Mouse (Mus musculus) cerebellum, adult 18-20 months (tissue): ENCODE data around the gene Gmds.

Experiments
- DNase-seq, 2 experiments: peaks; one replicate each; pipeline ENCODE4 v3.0.0; 2021

The Gmds gene

DNA sequence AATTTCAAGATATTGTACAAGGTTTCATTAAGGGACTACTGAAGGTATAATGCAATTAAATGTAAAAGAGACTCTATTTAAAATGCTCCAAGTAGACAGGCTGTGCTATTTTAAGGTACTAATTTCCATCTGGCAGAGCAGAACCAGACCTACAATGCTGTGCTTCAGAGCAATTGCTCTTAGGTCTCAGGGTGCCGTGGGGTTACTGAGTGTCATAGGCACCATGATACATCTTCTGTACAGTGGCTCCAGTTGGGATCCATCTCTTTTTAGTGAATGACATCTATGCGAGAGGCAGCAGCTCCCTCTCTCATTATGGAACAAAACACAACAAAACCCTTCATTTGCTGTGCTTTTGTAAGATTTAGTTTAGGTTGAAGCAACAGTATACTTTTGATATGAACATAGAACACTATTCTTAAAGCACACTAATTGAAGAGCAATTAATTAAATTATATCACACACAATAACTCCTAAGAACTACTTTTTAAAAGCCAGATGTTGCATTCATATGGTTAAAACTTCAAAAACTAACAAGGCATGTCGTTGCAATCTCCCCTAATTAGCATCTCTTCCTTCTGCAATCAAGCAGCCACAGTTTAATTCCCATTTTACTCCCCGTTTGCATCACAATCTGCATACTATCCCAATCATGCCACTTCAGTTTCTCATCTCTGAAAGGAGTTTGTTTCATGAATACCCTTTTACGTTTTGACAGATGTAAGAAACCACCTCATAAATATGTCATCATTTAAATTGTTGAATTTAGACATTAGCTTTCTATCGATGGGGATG, 317.9 kb downstream of the Gmds start:
- no peak for DNase-seq

GRCm38 (mm10) chr13:32019256-32019620, 319.3 kb downstream of the Gmds start:
- no peak for DNase-seq

DNA sequence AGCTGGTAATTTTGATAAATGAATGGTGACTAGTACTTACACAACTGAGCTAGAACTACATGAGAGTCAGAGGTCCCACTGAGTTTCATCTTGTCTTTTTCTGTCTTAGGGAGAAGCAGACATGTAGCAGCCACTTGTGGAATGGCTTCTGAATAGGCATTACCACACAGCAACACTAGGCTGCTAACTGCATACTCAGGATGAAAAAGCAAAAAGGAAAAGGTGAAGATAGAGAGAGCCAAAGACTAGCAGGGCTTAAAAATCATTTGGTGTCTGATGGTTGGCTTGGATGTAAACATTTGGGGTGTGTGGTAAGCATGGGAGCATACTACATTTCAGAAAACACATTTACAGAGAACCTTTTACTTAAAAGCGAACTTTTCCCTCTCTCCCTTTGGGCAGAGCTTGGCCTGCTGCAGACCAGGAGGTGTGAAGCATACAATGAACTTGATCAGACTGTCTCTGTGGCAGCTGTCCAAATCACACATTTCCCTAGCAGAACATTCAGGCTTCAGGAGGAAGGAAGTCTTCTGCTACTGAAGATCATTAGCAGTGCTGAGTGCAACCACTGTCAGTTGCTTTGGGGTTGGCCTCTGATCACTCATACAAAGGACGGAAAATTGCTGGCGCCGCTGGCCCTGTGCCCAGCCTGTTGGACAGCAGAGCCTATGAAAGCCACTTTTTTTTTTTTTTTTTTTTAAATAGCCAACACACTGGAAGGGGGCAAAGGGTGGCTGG, 319.9 kb downstream of the Gmds start:
- peak; percentile 23 to 26 for DNase-seq

GRCm38 (mm10) chr13:32008802-32009201, 329.7 kb downstream of the Gmds start:
- DNase-seq: no peak

- DNase-seq: no peak
Observed at GRCm38 (mm10) chr13:32008116-32008641, 330.4 kb downstream of the Gmds start.

GRCm38 (mm10) chr13:31993391-31993790, 345.1 kb downstream of the Gmds start:
- no peak for DNase-seq

DNA sequence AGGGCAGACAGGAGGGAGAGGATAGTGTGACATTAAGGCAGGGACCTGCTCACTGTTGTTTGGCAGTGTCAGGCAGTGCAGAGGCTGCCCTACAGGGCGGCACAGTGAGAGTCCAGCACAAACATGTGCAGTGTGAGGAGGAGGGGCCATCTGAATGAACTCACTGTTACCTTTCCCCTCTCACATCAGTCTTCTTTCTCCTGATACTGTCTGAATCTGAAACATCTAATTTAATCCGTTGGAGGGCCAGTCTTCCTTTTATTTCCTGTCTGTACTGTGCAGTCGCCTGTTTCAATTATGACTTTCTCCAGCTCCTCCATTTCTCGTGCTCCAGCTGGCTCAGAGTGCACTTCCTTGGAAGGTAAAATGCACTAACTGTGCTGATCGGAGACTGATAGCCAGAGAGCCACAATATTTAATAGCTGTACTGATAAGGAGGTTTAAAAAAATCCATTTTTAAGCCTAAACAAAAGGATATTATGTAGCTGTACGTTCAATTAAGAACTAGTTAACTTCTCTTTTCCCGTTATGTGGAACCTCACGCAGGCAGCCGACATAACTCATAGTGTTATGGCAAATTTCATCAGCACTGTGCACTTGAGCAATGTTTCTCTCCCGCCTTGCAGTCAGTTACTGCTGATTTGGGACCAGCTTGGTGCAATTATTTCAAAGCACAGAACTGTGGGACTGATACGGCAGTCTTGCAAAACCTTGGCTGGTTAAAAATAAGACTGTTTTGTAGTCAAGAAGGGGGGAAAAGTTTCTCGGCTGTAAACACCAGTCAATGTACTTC, 345.9 kb downstream of the Gmds start:
- no peak for DNase-seq

- no peak for DNase-seq
Observed at GRCm38 (mm10) chr13:31981198-31981597, 357.3 kb downstream of the Gmds start.

GRCm38 (mm10) chr13:31978126-31978525, 360.4 kb downstream of the Gmds start:
- peak; percentile 17 to 29 for DNase-seq

DNA sequence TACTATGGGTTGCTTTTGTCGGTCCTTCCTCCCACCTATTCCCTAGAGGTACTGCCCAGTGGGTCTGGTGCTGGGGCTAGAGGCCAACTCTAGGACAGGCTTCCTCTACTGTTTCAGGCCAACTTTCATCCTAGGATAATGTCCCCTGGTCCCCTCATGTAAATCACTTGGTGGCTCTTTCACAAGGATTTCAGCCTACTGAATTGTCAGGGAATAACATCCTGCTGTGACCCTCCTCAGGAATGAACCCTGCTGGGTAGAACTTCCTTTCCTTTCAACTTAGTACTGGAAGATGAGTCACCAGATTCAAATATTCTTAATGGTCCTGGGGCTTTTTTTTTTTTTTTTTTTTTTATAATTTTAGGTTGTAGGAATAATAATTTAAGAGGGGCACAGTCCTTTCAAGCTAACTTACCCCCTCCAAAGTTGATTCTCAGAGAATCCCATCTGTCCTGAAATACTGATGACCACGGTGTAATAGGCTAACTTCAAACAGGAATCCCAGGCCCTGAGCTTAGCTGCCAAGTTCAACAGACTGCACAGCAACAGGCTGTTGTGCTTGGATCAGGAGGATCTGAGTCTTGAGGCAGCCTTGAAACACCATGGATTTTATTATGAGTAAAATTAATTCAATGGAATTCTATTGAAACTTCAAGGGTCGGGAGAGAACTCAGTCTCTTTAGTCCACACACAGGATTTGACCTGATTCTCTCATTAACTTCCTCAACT, 363.6 kb downstream of the Gmds start:
- DNase-seq: no peak

DNA sequence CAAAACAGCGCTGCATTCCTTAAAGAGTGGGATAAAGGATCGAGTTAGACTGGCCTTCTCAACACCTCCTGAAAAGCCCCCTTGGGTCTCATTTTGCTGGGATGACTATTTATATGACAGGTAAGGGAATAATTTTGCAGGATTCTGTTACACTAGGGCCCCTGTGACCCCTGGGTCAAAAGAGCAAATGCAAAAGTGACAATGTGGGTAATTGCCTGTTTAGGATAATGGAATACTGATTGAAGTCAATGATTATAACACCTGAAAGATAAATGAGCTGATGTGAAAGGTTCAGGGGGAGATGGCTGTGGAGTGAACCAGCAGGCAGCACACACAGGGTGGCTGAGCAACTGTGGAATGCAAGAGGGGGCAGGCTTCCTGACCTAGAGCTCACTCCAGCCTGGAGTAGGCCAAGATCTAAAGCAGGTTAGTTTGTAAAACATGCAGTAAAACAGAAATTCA, 367.5 kb downstream of the Gmds start:
- DNase-seq: no peak

- no peak for DNase-seq
Observed at GRCm38 (mm10) chr13:31968272-31968671, 370.3 kb downstream of the Gmds start.

- no peak for DNase-seq
Observed at GRCm38 (mm10) chr13:31966931-31967532, 371.5 kb downstream of the Gmds start.

DNA sequence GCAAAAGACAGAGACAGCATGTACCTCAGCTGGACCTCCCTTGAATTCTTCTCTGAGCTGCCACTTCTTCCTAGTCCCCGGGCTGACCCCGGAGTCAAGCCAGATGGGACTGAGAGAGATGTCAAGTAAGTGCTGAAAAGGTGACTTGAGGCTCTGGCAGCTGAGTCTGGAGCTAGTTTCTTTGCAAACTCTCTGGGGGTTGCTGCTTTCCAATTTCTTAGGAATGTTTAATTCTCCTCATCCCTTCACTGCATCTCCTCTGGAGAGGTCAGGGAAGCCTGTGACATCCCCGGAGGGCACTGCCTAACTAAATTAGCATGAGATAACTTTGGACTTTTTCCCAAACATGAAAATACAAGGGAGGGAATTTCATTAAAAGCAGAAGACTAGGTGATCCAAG, 378.0 kb downstream of the Gmds start:
- DNase-seq: no peak

GRCm38 (mm10) chr13:31958346-31959335, 379.9 kb downstream of the Gmds start:
- DNase-seq: no peak

- DNase-seq: peak in 1 of 2 experiments; percentile 9
Observed at GRCm38 (mm10) chr13:31956584-31956983, 382.0 kb downstream of the Gmds start.

DNA sequence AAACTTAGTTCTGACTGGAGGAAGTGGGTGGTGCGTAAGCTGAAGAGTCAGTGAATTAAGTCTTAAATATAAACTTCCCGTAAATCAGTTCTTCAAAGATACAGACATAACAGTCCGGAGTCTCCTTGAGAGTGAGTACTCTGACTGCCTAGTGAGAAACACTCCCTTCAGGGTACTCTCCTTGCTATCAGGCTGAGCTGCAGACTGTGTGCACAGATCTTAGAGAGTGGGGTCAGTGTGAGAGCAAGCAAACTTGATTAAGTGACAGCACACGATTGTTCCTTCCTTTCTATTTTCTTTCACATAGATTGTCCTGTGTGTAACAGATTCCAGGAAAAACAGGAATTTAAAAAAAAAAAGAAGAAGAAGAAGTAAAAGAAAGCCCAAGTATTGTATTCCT, 382.4 kb downstream of the Gmds start:
- DNase-seq: no peak

- no peak for DNase-seq
Observed at GRCm38 (mm10) chr13:31955171-31955570, 383.4 kb downstream of the Gmds start.

DNA sequence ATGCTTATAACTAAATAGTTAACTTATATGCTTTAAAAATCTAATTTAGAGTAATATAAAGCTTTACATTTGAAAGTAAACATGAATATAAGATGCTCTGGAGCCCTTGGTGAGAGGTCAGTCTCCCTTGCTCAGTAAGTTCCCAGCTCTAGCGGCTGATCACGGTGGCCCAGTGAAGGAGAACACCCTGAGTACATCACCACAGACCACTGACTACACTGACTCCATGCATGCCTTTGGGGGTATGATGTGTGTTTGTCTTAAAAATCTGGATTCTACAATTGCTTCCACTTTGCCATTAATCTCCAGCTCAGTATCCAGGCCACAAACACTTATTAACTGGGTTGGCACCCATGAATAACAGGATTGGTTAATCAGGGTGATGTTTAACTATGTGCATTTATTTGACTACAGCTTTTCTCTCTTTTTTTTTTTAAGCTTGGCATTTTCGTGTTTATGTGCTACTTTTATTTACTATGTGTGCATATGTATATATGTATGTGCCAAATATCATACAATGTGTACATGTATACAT, 393.8 kb downstream of the Gmds start:
- no peak for DNase-seq

DNA sequence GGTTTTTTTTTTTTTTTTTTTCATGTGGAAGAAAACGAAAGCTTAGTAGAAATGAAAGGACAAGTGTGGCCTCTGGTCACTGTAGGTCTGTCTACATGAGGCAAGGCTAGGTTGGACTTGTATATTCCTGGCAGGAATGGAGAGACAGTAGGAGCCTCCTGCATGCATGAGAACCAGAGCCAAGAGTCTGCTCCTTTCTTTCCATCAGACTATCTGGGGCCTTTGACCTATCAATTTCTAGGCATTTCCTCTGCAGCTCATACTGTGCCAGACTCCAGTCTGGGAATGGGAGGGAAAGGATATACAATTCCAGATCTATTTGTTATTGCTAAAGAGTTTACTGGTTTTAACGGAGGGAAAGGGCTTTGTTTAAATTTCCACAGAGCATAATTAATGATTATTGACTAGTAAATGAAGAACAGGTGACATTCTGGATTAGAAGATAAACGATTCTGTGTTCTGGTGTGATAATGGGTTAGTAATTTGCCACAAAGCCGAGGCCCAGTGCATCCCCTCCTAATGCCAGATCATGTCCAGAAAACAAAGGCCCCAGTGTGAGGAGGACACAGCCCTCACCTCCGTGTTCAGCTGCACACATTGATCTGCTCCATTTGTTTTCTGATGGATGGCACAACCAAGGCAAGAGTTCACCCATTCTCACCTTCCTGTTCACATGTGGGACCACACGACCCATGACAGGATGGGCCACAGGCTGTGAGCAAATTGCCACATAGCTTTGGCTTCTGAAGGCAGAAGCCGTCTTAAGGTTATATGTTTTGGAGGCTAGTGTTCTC, 394.9 kb downstream of the Gmds start:
- DNase-seq: no peak
